Mouse (Mus musculus): ENCODE measurements around the gene Dppa2. TPM values are rescaled to one million over a fixed set of nuclear protein-coding genes. Genes with fewer than 3 reads are reported as not detected.

Dppa2 gene
- not detected in 2 replicates for polyA plus RNA-seq (2012; ENCODE audit: insufficient read depth, insufficient read length, missing spikeins)

- Histone ChIP-seq H3K27ac (ENCODE audit: insufficient read depth, low read depth, low read length) (no peak within 1 kb of the TSS), H3K4me3 (ENCODE audit: insufficient read depth, low read length) (no peak within 1 kb of the TSS), H3K4me1 (ENCODE audit: control insufficient read depth, insufficient read depth, low read length) (no peaks in the 10 kb centered on the region)
- TF ChIP-seq POLR2A (IDR thresholded peaks at IDR 0.05; ENCODE audit: borderline replicate concordance, low read depth, low read length) (no peak), CTCF (IDR thresholded peaks at IDR 0.05; ENCODE audit: low read depth, low read length) (no peak)
Measured at GRCm38 (mm10) chr16:48303509-48303908, at the start of gene Dppa2. Gene Dppa2, plus strand, starts transcription at chr16:48303908.

- Histone ChIP-seq H3K4me1 (ENCODE audit: control insufficient read depth, insufficient read depth, low read length) (no peaks in the 10 kb centered on the region), H3K27ac (ENCODE audit: insufficient read depth, low read depth, low read length) (no peak overlapping the region), H3K4me3 (ENCODE audit: insufficient read depth, low read length) (no peak overlapping the region)
- TF ChIP-seq CTCF (IDR thresholded peaks at IDR 0.05; ENCODE audit: low read depth, low read length) = no peak
- no peak for TF ChIP-seq POLR2A (IDR thresholded peaks at IDR 0.05; ENCODE audit: borderline replicate concordance, low read depth, low read length)
Measured at GRCm38 (mm10) chr16:48254584-48254983, 49.1 kb upstream of the Dppa2 start.

GRCm38 (mm10) chr16:48259519-48259918, 44.2 kb upstream of the Dppa2 start:
- Histone ChIP-seq H3K4me1 (ENCODE audit: control insufficient read depth, insufficient read depth, low read length) (no peaks in the 10 kb centered on the region), H3K27ac (ENCODE audit: insufficient read depth, low read depth, low read length) (no peak overlapping the region), H3K4me3 (ENCODE audit: insufficient read depth, low read length) (no peak overlapping the region)
- no peak for TF ChIP-seq CTCF (IDR thresholded peaks at IDR 0.05; ENCODE audit: low read depth, low read length)
- no peak for TF ChIP-seq POLR2A (IDR thresholded peaks at IDR 0.05; ENCODE audit: borderline replicate concordance, low read depth, low read length)

GRCm38 (mm10) chr16:48262901-48263300, 40.8 kb upstream of the Dppa2 start:
- Histone ChIP-seq H3K27ac (ENCODE audit: insufficient read depth, low read depth, low read length) (no peak overlapping the region), H3K4me3 (ENCODE audit: insufficient read depth, low read length) (no peak overlapping the region), H3K4me1 (ENCODE audit: control insufficient read depth, insufficient read depth, low read length) (no peaks in the 10 kb centered on the region)
- TF ChIP-seq CTCF (IDR thresholded peaks at IDR 0.05; ENCODE audit: low read depth, low read length) (no peak), POLR2A (IDR thresholded peaks at IDR 0.05; ENCODE audit: borderline replicate concordance, low read depth, low read length) (no peak)

GRCm38 (mm10) chr16:48265856-48266255, 37.9 kb upstream of the Dppa2 start:
- Histone ChIP-seq H3K27ac (ENCODE audit: insufficient read depth, low read depth, low read length) (no peak overlapping the region), H3K4me3 (ENCODE audit: insufficient read depth, low read length) (no peak overlapping the region), H3K4me1 (ENCODE audit: control insufficient read depth, insufficient read depth, low read length) (no peaks in the 10 kb centered on the region)
- no peak for TF ChIP-seq CTCF (IDR thresholded peaks at IDR 0.05; ENCODE audit: low read depth, low read length)
- no peak for TF ChIP-seq POLR2A (IDR thresholded peaks at IDR 0.05; ENCODE audit: borderline replicate concordance, low read depth, low read length)

GRCm38 (mm10) chr16:48276940-48277339, 26.8 kb upstream of the Dppa2 start:
- Histone ChIP-seq H3K4me1 (ENCODE audit: control insufficient read depth, insufficient read depth, low read length) (no peaks in the 10 kb centered on the region), H3K4me3 (ENCODE audit: insufficient read depth, low read length) (no peak overlapping the region), H3K27ac (ENCODE audit: insufficient read depth, low read depth, low read length) (no peak overlapping the region)
- TF ChIP-seq CTCF (IDR thresholded peaks at IDR 0.05; ENCODE audit: low read depth, low read length) = no peak

- TF ChIP-seq CTCF (IDR thresholded peaks at IDR 0.05; ENCODE audit: low read depth, low read length) (no peak), POLR2A (IDR thresholded peaks at IDR 0.05; ENCODE audit: borderline replicate concordance, low read depth, low read length) (no peak)
- Histone ChIP-seq H3K4me1 (ENCODE audit: control insufficient read depth, insufficient read depth, low read length) (no peaks in the 10 kb centered on the region), H3K4me3 (ENCODE audit: insufficient read depth, low read length) (no peak overlapping the region), H3K27ac (ENCODE audit: insufficient read depth, low read depth, low read length) (no peak overlapping the region)
Measured at GRCm38 (mm10) chr16:48280883-48281282, 22.8 kb upstream of the Dppa2 start.

GRCm38 (mm10) chr16:48282801-48283200, 20.9 kb upstream of the Dppa2 start:
- Histone ChIP-seq H3K4me1 (ENCODE audit: control insufficient read depth, insufficient read depth, low read length) (no peaks in the 10 kb centered on the region), H3K27ac (ENCODE audit: insufficient read depth, low read depth, low read length) (no peak overlapping the region), H3K4me3 (ENCODE audit: insufficient read depth, low read length) (no peak overlapping the region)
- TF ChIP-seq CTCF (IDR thresholded peaks at IDR 0.05; ENCODE audit: low read depth, low read length) (no peak), POLR2A (IDR thresholded peaks at IDR 0.05; ENCODE audit: borderline replicate concordance, low read depth, low read length) (no peak)

- Histone ChIP-seq H3K27ac (ENCODE audit: insufficient read depth, low read depth, low read length) (no peak within 1 kb of the TSS), H3K4me3 (ENCODE audit: insufficient read depth, low read length) (no peak within 1 kb of the TSS), H3K4me1 (ENCODE audit: control insufficient read depth, insufficient read depth, low read length) (no peaks in the 10 kb centered on the region)
- no peak for TF ChIP-seq POLR2A (IDR thresholded peaks at IDR 0.05; ENCODE audit: borderline replicate concordance, low read depth, low read length)
- TF ChIP-seq CTCF (IDR thresholded peaks at IDR 0.05; ENCODE audit: low read depth, low read length) = no peak
Measured at GRCm38 (mm10) chr16:48283517-48283916, 20.2 kb upstream of the Dppa2 start, which contains the start of gene Dppa4. Gene Dppa4, plus strand, starts transcription at chr16:48283733.

- Histone ChIP-seq H3K27ac (ENCODE audit: insufficient read depth, low read depth, low read length) (no peak overlapping the region), H3K4me1 (ENCODE audit: control insufficient read depth, insufficient read depth, low read length) (no peaks in the 10 kb centered on the region), H3K4me3 (ENCODE audit: insufficient read depth, low read length) (no peak overlapping the region)
- no peak for TF ChIP-seq POLR2A (IDR thresholded peaks at IDR 0.05; ENCODE audit: borderline replicate concordance, low read depth, low read length)
- TF ChIP-seq CTCF (IDR thresholded peaks at IDR 0.05; ENCODE audit: low read depth, low read length) = no peak
Measured at GRCm38 (mm10) chr16:48285517-48285916, 18.2 kb upstream of the Dppa2 start.
